Mouse (Mus musculus) lung, postnatal 10 days (tissue): ENCODE results near the gene Sobp.

Experiments used
- DNase-seq: peaks from one replicate; pipeline ENCODE4 v3.0.0; 2021

The Sobp gene

GRCm38 (mm10) chr10:43155046-43155560 lies 19.2 kb downstream of the Sobp start:
- peak; percentile 87 for DNase-seq

GRCm38 (mm10) chr10:43152643-43153042 lies 21.7 kb downstream of the Sobp start:
- no peak for DNase-seq

- DNase-seq = no peak
Measured at GRCm38 (mm10) chr10:43148456-43148855, 25.9 kb downstream of the Sobp start.

GRCm38 (mm10) chr10:43143173-43143572 lies 31.2 kb downstream of the Sobp start:
- no peak for DNase-seq

GRCm38 (mm10) chr10:43134027-43134426 lies 40.3 kb downstream of the Sobp start:
- DNase-seq = no peak

GRCm38 (mm10) chr10:43128750-43129149 lies 45.6 kb downstream of the Sobp start:
- no peak for DNase-seq

GRCm38 (mm10) chr10:43124561-43124960 lies 49.8 kb downstream of the Sobp start:
- no peak for DNase-seq

- no peak for DNase-seq
Measured at GRCm38 (mm10) chr10:43124156-43124555, 50.2 kb downstream of the Sobp start.

GRCm38 (mm10) chr10:43123422-43123821 lies 50.9 kb downstream of the Sobp start:
- no peak for DNase-seq

GRCm38 (mm10) chr10:43120688-43121450 lies 53.5 kb downstream of the Sobp start:
- no peak for DNase-seq

- no peak for DNase-seq
Measured at GRCm38 (mm10) chr10:43116083-43116927, 58.0 kb downstream of the Sobp start.

- no peak for DNase-seq
Measured at GRCm38 (mm10) chr10:43112296-43112695, 62.0 kb downstream of the Sobp start.

GRCm38 (mm10) chr10:43106616-43107015 lies 67.7 kb downstream of the Sobp start:
- DNase-seq = no peak

GRCm38 (mm10) chr10:43106196-43106595 lies 68.1 kb downstream of the Sobp start:
- DNase-seq = no peak

GRCm38 (mm10) chr10:43100513-43100912 lies 73.8 kb downstream of the Sobp start:
- DNase-seq = no peak

GRCm38 (mm10) chr10:43099229-43099628 lies 75.1 kb downstream of the Sobp start:
- no peak for DNase-seq

GRCm38 (mm10) chr10:43097755-43098154 lies 76.6 kb downstream of the Sobp start:
- DNase-seq = no peak

GRCm38 (mm10) chr10:43096614-43097013 lies 77.7 kb downstream of the Sobp start:
- DNase-seq = no peak

- DNase-seq = no peak
Measured at GRCm38 (mm10) chr10:43094537-43094936, 79.8 kb downstream of the Sobp start.

- no peak for DNase-seq
Measured at GRCm38 (mm10) chr10:43093440-43093839, 80.9 kb downstream of the Sobp start.

GRCm38 (mm10) chr10:43090040-43090439 lies 84.3 kb downstream of the Sobp start:
- DNase-seq = no peak

- DNase-seq = no peak
Measured at GRCm38 (mm10) chr10:43087421-43087820, 86.9 kb downstream of the Sobp start.

- DNase-seq = no peak
Measured at GRCm38 (mm10) chr10:43086888-43087287, 87.4 kb downstream of the Sobp start.

GRCm38 (mm10) chr10:43084087-43084366 lies 90.3 kb downstream of the Sobp start:
- no peak for DNase-seq
